Mouse (Mus musculus): Measurements from ENCODE around the gene Mogs. TPM values are rescaled to one million over a fixed set of nuclear protein-coding genes. Genes with fewer than 3 reads are reported as not detected.

Gene Mogs
- polyA plus RNA-seq, 1 experiment from 2014 or later, result 34.9 TPM

- ATAC-seq (ENCODE audit: low FRiP score, low TSS enrichment), result 0 out of 2 replicates have a peak, but pooled peaks have one; percentile 18
- Histone ChIP-seq H3K9ac (replicated peaks; ENCODE audit: low read length) (no peak overlapping the region), H3K4me3 (ENCODE audit: low read length) (no peak overlapping the region), H3K27ac (ENCODE audit: low read length) (peak overlapping the region; percentile 26), H3K9me3 (ENCODE audit: low read length) (no peaks in the 10 kb centered on the region), H3K4me1 (ENCODE audit: insufficient read depth, low read length) (peaks cover 7% of the 10 kb centered on the region), H3K27me3 (ENCODE audit: insufficient read depth, low read length) (peaks cover 18% of the 10 kb centered on the region), H3K4me2 (replicated peaks; ENCODE audit: low read depth, low read length) (no peak overlapping the region), H3K36me3 (ENCODE audit: insufficient read depth, low read length) (no peaks in the 10 kb centered on the region)
- 25% methylated on average over 6 of the region's 6 CpGs for WGBS
These were observed 22.7 kb upstream of the Mogs start for GRCm38 (mm10) chr6:83092416-83093127.

- peaks cover 14% of the 10 kb centered on the region for H3K4me1 ChIP-seq (ENCODE audit: insufficient read depth, low read length)
- no peaks in the 10 kb centered on the region for H3K27me3 ChIP-seq (ENCODE audit: insufficient read depth, low read length)
- no peak overlapping the region for H3K9ac ChIP-seq (replicated peaks; ENCODE audit: low read length)
- no peak overlapping the region for H3K4me2 ChIP-seq (replicated peaks; ENCODE audit: low read depth, low read length)
- no peaks in the 10 kb centered on the region for H3K36me3 ChIP-seq (ENCODE audit: insufficient read depth, low read length)
- WGBS, result 50% methylated on average over 6 of the region's 6 CpGs
- ATAC-seq (ENCODE audit: low FRiP score, low TSS enrichment), result no peak
- no peak overlapping the region for H3K27ac ChIP-seq (ENCODE audit: low read length)
- no peak overlapping the region for H3K4me3 ChIP-seq (ENCODE audit: low read length)
- H3K9me3 ChIP-seq (ENCODE audit: low read length), result no peaks in the 10 kb centered on the region
These were observed 19.3 kb upstream of the Mogs start for GRCm38 (mm10) chr6:83095968-83096367.

GRCm38 (mm10) chr6:83098411-83098810, 16.9 kb upstream of the Mogs start:
- no peak overlapping the region for H3K9ac ChIP-seq (replicated peaks; ENCODE audit: low read length)
- WGBS, result 26% methylated on average over 2 of the region's 2 CpGs
- H3K4me2 ChIP-seq (replicated peaks; ENCODE audit: low read depth, low read length), result no peak overlapping the region
- H3K4me3 ChIP-seq (ENCODE audit: low read length), result no peak overlapping the region
- H3K9me3 ChIP-seq (ENCODE audit: low read length), result no peaks in the 10 kb centered on the region
- no peak for ATAC-seq (ENCODE audit: low FRiP score, low TSS enrichment)
- peak overlapping the region; percentile 47; the same call in 1 of the 2 replicates for H3K27ac ChIP-seq (ENCODE audit: low read length)
- no peaks in the 10 kb centered on the region for H3K36me3 ChIP-seq (ENCODE audit: insufficient read depth, low read length)
- no peaks in the 10 kb centered on the region for H3K27me3 ChIP-seq (ENCODE audit: insufficient read depth, low read length)
- H3K4me1 ChIP-seq (ENCODE audit: insufficient read depth, low read length), result peaks cover 28% of the 10 kb centered on the region

GRCm38 (mm10) chr6:83101316-83101687, 14.0 kb upstream of the Mogs start, which contains the start of the genes Ccdc142 and Gm42688:
Ccdc142 (plus strand) TSS chr6:83101601.
Gm42688 (plus strand) TSS chr6:83101617.
- no peaks in the 10 kb centered on the region for H3K36me3 ChIP-seq (ENCODE audit: insufficient read depth, low read length)
- under 1% methylated on average over 25 of the region's 25 CpGs for WGBS
- H3K4me2 ChIP-seq (replicated peaks; ENCODE audit: low read depth, low read length), result peak within 1 kb of the TSS; percentile 99
- H3K4me1 ChIP-seq (ENCODE audit: insufficient read depth, low read length), result peaks cover 30% of the 10 kb centered on the region
- no peaks in the 10 kb centered on the region for H3K27me3 ChIP-seq (ENCODE audit: insufficient read depth, low read length)
- H3K9me3 ChIP-seq (ENCODE audit: low read length), result no peaks in the 10 kb centered on the region
- H3K4me3 ChIP-seq (ENCODE audit: low read length), result peak within 1 kb of the TSS; percentile 71
- H3K27ac ChIP-seq (ENCODE audit: low read length), result peak within 1 kb of the TSS; percentile 84
- H3K9ac ChIP-seq (replicated peaks; ENCODE audit: low read length), result peak within 1 kb of the TSS; percentile 86
- peak; percentile 89 for ATAC-seq (ENCODE audit: low FRiP score, low TSS enrichment)

- peak overlapping the region; percentile 86 for H3K9ac ChIP-seq (replicated peaks; ENCODE audit: low read length)
- peak; percentile 79 for ATAC-seq (ENCODE audit: low FRiP score, low TSS enrichment)
- peak overlapping the region; percentile 84 for H3K27ac ChIP-seq (ENCODE audit: low read length)
- peaks cover 30% of the 10 kb centered on the region for H3K4me1 ChIP-seq (ENCODE audit: insufficient read depth, low read length)
- no peaks in the 10 kb centered on the region for H3K36me3 ChIP-seq (ENCODE audit: insufficient read depth, low read length)
- peak overlapping the region; percentile 99 for H3K4me2 ChIP-seq (replicated peaks; ENCODE audit: low read depth, low read length)
- no peaks in the 10 kb centered on the region for H3K27me3 ChIP-seq (ENCODE audit: insufficient read depth, low read length)
- H3K4me3 ChIP-seq (ENCODE audit: low read length), result peak overlapping the region; percentile 71
- under 1% methylated on average over 73 of the region's 74 CpGs for WGBS
- H3K9me3 ChIP-seq (ENCODE audit: low read length), result no peaks in the 10 kb centered on the region
These were observed 13.4 kb upstream of the Mogs start for GRCm38 (mm10) chr6:83101688-83102556.

GRCm38 (mm10) chr6:83103130-83103650, 12.1 kb upstream of the Mogs start:
- 53% methylated on average over 11 of the region's 11 CpGs for WGBS
- peak overlapping the region; percentile 99; the same call in 1 of the 2 replicates for H3K4me2 ChIP-seq (replicated peaks; ENCODE audit: low read depth, low read length)

GRCm38 (mm10) chr6:83104158-83104557, 11.1 kb upstream of the Mogs start:
- H3K9ac ChIP-seq (replicated peaks; ENCODE audit: low read length), result no peak overlapping the region
- no peaks in the 10 kb centered on the region for H3K9me3 ChIP-seq (ENCODE audit: low read length)
- H3K4me2 ChIP-seq (replicated peaks; ENCODE audit: low read depth, low read length), result no peak overlapping the region
- H3K36me3 ChIP-seq (ENCODE audit: insufficient read depth, low read length), result no peaks in the 10 kb centered on the region
- H3K27me3 ChIP-seq (ENCODE audit: insufficient read depth, low read length), result no peaks in the 10 kb centered on the region
- H3K4me1 ChIP-seq (ENCODE audit: insufficient read depth, low read length), result peaks cover 28% of the 10 kb centered on the region
- no peak for ATAC-seq (ENCODE audit: low FRiP score, low TSS enrichment)
- H3K4me3 ChIP-seq (ENCODE audit: low read length), result no peak overlapping the region
- H3K27ac ChIP-seq (ENCODE audit: low read length), result no peak overlapping the region
- WGBS, result 77% methylated on average over 4 of the region's 4 CpGs

More at GRCm38 (mm10) chr6:83103130-83103650, 12.1 kb upstream of the Mogs start:
- no peaks in the 10 kb centered on the region for H3K36me3 ChIP-seq (ENCODE audit: insufficient read depth, low read length)
- H3K9me3 ChIP-seq (ENCODE audit: low read length), result no peaks in the 10 kb centered on the region
- no peak overlapping the region for H3K9ac ChIP-seq (replicated peaks; ENCODE audit: low read length)
- no peak overlapping the region for H3K27ac ChIP-seq (ENCODE audit: low read length)
- no peaks in the 10 kb centered on the region for H3K27me3 ChIP-seq (ENCODE audit: insufficient read depth, low read length)
- no peak for ATAC-seq (ENCODE audit: low FRiP score, low TSS enrichment)
- H3K4me3 ChIP-seq (ENCODE audit: low read length), result no peak overlapping the region; the same call in 1 of the 2 replicates
- peaks cover 31% of the 10 kb centered on the region for H3K4me1 ChIP-seq (ENCODE audit: insufficient read depth, low read length)

- peak overlapping the region; percentile 98; the same call in 1 of the 2 replicates for H3K4me3 ChIP-seq (ENCODE audit: low read length)
- peak overlapping the region; percentile 88; the same call in 1 of the 2 replicates for H3K27ac ChIP-seq (ENCODE audit: low read length)
- peak overlapping the region; percentile 69 for H3K4me2 ChIP-seq (replicated peaks; ENCODE audit: low read depth, low read length)
- H3K9ac ChIP-seq (replicated peaks; ENCODE audit: low read length), result peak overlapping the region; percentile 95
- peak; percentile 20; the same call in 1 of the 2 replicates for ATAC-seq (ENCODE audit: low FRiP score, low TSS enrichment)
- no peaks in the 10 kb centered on the region for H3K27me3 ChIP-seq (ENCODE audit: insufficient read depth, low read length)
- H3K9me3 ChIP-seq (ENCODE audit: low read length), result no peaks in the 10 kb centered on the region
- H3K4me1 ChIP-seq (ENCODE audit: insufficient read depth, low read length), result peaks cover 23% of the 10 kb centered on the region
- H3K36me3 ChIP-seq (ENCODE audit: insufficient read depth, low read length), result no peaks in the 10 kb centered on the region; the same call in 1 of the 2 replicates
- 37% methylated on average over 13 of the region's 13 CpGs for WGBS
These were observed 7.5 kb upstream of the Mogs start for GRCm38 (mm10) chr6:83107566-83108400.
